Mouse (Mus musculus) heart, embryonic 16.5 days (tissue): ENCODE data around the gene Stk32b. TPM values are rescaled to one million over a fixed set of nuclear protein-coding genes. Genes with fewer than 3 reads are reported as not detected.

Source experiments
- ATAC-seq: fragments of 200-750 bp; cut with Nextera tagmentation; replicated peaks from 2 replicates; pipeline ENCODE4 v1.8.0; 2017; ENCODE audit warnings: moderate number of reproducible peaks; ENCODE audit not compliant: insufficient read depth, low FRiP score; ENCODE audit errors: extremely low read depth
- H3K27ac ChIP-seq: fragments of 300-500 bp; sonication (generic); 2 replicates; pipeline ENCODE4 v1.5.1; 2014; ENCODE audit warnings: mild to moderate bottlenecking, low read length, control low read depth, moderate library complexity
- H3K27me3 ChIP-seq: fragments of 300-500 bp; sonication (generic); 2 replicates; pipeline ENCODE4 v1.6.1; 2014; ENCODE audit warnings: low read length, mixed read lengths; ENCODE audit not compliant: control insufficient read depth, insufficient read depth
- H3K36me3 ChIP-seq: fragments of 300-500 bp; sonication (generic); 2 replicates; pipeline ENCODE4 v1.6.1; 2014; ENCODE audit not compliant: control insufficient read depth, insufficient read depth
- H3K4me1 ChIP-seq: fragments of 300-500 bp; sonication (generic); 2 replicates; pipeline ENCODE4 v1.6.1; 2014; ENCODE audit warnings: low read length, mixed read lengths; ENCODE audit not compliant: control insufficient read depth, insufficient read depth
- H3K4me2 ChIP-seq: fragments of 300-500 bp; sonication (generic); 2 replicates; pipeline ENCODE4 v1.6.1; 2014; ENCODE audit warnings: low read depth, mild to moderate bottlenecking, control low read depth, low read length
- H3K4me3 ChIP-seq: fragments of 300-500 bp; sonication (generic); 2 replicates; pipeline ENCODE4 v1.5.1; 2014; ENCODE audit warnings: mild to moderate bottlenecking, control low read depth, low read length
- H3K9ac ChIP-seq: fragments of 300-500 bp; sonication (generic); 2 replicates; pipeline ENCODE4 v1.6.1; 2014; ENCODE audit warnings: low read length, control low read depth
- H3K9me3 ChIP-seq: fragments of 300-500 bp; sonication (generic); replicated peaks from 2 replicates; pipeline ENCODE4 v1.6.1; 2016; ENCODE audit warnings: low read length; ENCODE audit not compliant: control insufficient read depth
- WGBS: fragments of 180-500 bp; shearing (Covaris S2); extraction: QIAGEN DNeasy Blood & Tissue Kit; methylation state at CpG from one replicate; pipeline ENCODE4 v1.1.7; 2014; 5-methylcytosine and 5-hydroxymethylcytosine counted together
- polyA plus RNA-seq: library from polyadenylated mRNA; unstranded; fragments of >200 nt; fragmentation: Nextera tagmentation; extraction: Ambion mirVana; gene quantifications from 2 replicates; pipeline ENCODE4 v1.2.1, GENCODE M21; 2015

Stk32b gene
- polyA plus RNA-seq, 1 experiment from 2014 or later, result 0.79 TPM

DNA sequence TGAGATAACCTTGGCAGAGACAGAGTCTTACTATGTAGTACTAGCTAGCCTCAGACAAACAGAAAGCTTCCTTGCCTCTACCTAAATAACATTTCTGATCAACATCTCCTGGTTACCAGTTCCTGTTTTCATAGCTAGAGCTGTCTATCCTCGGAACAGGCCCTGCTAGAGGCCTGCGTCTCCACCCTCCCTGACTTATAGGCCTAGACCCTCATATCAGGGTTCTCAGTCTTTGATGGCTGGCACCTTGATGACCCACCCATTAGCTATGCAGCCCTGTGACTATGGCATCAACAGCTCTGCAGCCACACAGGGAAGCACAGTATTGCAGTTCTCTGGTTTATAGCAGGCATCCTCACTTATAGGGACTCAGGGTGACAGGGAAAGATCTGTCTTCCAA lies 259.1 kb downstream of the Stk32b start:
- Histone ChIP-seq H3K27ac (no peak overlapping the region), H3K36me3 (no peaks in the 10 kb centered on the region), H3K4me3 (no peak overlapping the region), H3K9me3 (0 out of 2 replicates have a peak, but pooled peaks cover 3% of the 10 kb centered on the region), H3K4me2 (no peak overlapping the region), H3K27me3 (no peaks in the 10 kb centered on the region), H3K4me1 (no peaks in the 10 kb centered on the region), H3K9ac (no peak overlapping the region)
- 74% methylated on average over 2 of the region's 2 CpGs for whole genome bisulfite sequencing
- no peak for ATAC-seq

- WGBS, result 65% methylated on average over 5 of the region's 5 CpGs
- no peak overlapping the region for H3K4me3 ChIP-seq
- no peak for ATAC-seq
- H3K27me3 ChIP-seq, result no peaks in the 10 kb centered on the region
- H3K4me2 ChIP-seq, result no peak overlapping the region
- no peak overlapping the region for H3K9ac ChIP-seq
- 0 out of 2 replicates have a peak, but pooled peaks cover 3% of the 10 kb centered on the region for H3K9me3 ChIP-seq
- no peaks in the 10 kb centered on the region for H3K4me1 ChIP-seq
- no peaks in the 10 kb centered on the region for H3K36me3 ChIP-seq
- no peak overlapping the region for H3K27ac ChIP-seq
These were observed 259.8 kb downstream of the Stk32b start for GRCm38 (mm10) chr5:37457191-37457590.

GRCm38 (mm10) chr5:37456590-37456989 lies 260.4 kb downstream of the Stk32b start:
- WGBS, result 57% methylated on average over 2 of the region's 2 CpGs
- Histone ChIP-seq H3K9ac (no peak overlapping the region), H3K36me3 (no peaks in the 10 kb centered on the region), H3K4me3 (no peak overlapping the region), H3K4me2 (no peak overlapping the region), H3K4me1 (no peaks in the 10 kb centered on the region), H3K27me3 (no peaks in the 10 kb centered on the region), H3K27ac (no peak overlapping the region), H3K9me3 (0 out of 2 replicates have a peak, but pooled peaks cover 3% of the 10 kb centered on the region)
- no peak for ATAC-seq

- no peaks in the 10 kb centered on the region for H3K27me3 ChIP-seq
- no peak overlapping the region for H3K27ac ChIP-seq
- H3K36me3 ChIP-seq, result no peaks in the 10 kb centered on the region
- no peaks in the 10 kb centered on the region for H3K9me3 ChIP-seq
- no peak overlapping the region for H3K9ac ChIP-seq
- no peak for ATAC-seq
- no peaks in the 10 kb centered on the region for H3K4me1 ChIP-seq
- no peak overlapping the region for H3K4me3 ChIP-seq
- H3K4me2 ChIP-seq, result no peak overlapping the region
- 61% methylated on average over 3 of the region's 3 CpGs for WGBS
These were observed 269.4 kb downstream of the Stk32b start for GRCm38 (mm10) chr5:37447546-37447945.

- no peaks in the 10 kb centered on the region for H3K36me3 ChIP-seq
- no peaks in the 10 kb centered on the region for H3K4me1 ChIP-seq
- WGBS, result 79% methylated on average over 2 of the region's 2 CpGs
- H3K9ac ChIP-seq, result no peak overlapping the region
- H3K27ac ChIP-seq, result no peak overlapping the region
- no peaks in the 10 kb centered on the region for H3K9me3 ChIP-seq
- H3K4me3 ChIP-seq, result no peak overlapping the region
- H3K4me2 ChIP-seq, result no peak overlapping the region
- H3K27me3 ChIP-seq, result no peaks in the 10 kb centered on the region
- no peak for ATAC-seq
These were observed 274.2 kb downstream of the Stk32b start for GRCm38 (mm10) chr5:37442767-37443166.

DNA sequence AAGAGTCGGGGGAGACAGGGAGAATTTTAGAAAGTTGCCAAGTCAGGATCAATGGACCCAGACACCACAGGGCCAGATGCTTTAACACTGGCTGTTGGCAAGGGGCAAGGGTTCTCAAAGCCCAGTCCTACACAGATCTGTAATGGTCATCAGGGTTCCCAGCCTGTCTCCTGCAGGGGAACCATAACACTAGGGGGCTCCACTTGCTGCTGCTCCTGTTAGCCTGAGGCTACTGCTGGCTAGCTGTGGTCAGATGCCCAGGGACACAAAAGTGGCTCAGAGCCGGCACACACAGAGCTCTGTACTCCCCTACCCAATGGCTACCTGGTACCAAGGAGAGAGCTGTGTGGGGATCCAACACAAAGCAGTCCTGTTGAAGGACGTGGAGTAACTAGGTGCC lies 281.6 kb downstream of the Stk32b start:
- 78% methylated on average over 3 of the region's 3 CpGs for whole genome bisulfite sequencing
- H3K4me3 ChIP-seq, result no peak overlapping the region

GRCm38 (mm10) chr5:37427210-37427609 lies 289.8 kb downstream of the Stk32b start:
- Histone ChIP-seq H3K4me1 (no peaks in the 10 kb centered on the region), H3K4me2 (no peak overlapping the region)

More for the DNA sequence above, 281.6 kb downstream of the Stk32b start:
- ATAC-seq, result no peak
- Histone ChIP-seq H3K4me2 (no peak overlapping the region), H3K27me3 (no peaks in the 10 kb centered on the region), H3K9me3 (no peaks in the 10 kb centered on the region), H3K4me1 (no peaks in the 10 kb centered on the region), H3K27ac (no peak overlapping the region), H3K36me3 (no peaks in the 10 kb centered on the region), H3K9ac (no peak overlapping the region)

GRCm38 (mm10) chr5:37419028-37419427 lies 297.9 kb downstream of the Stk32b start:
- Histone ChIP-seq H3K4me1 (no peaks in the 10 kb centered on the region), H3K4me3 (no peak overlapping the region), H3K4me2 (no peak overlapping the region), H3K27ac (no peak overlapping the region), H3K27me3 (no peaks in the 10 kb centered on the region), H3K9me3 (no peaks in the 10 kb centered on the region), H3K9ac (no peak overlapping the region), H3K36me3 (0 out of 2 replicates have a peak, but pooled peaks cover 2% of the 10 kb centered on the region)
- ATAC-seq, result no peak
- WGBS, result 77% methylated on average over 6 of the region's 6 CpGs

More at GRCm38 (mm10) chr5:37427210-37427609, 289.8 kb downstream of the Stk32b start:
- Histone ChIP-seq H3K27ac (no peak overlapping the region), H3K27me3 (no peaks in the 10 kb centered on the region), H3K4me3 (no peak overlapping the region), H3K36me3 (no peaks in the 10 kb centered on the region), H3K9me3 (no peaks in the 10 kb centered on the region), H3K9ac (no peak overlapping the region)
- ATAC-seq, result no peak
